Mouse (Mus musculus) liver, postnatal 0 days (tissue): Measurements from ENCODE around the gene Ess2.

Experiments
- CTCF ChIP-seq: sonication (generic); IDR thresholded peaks from 2 replicates; pipeline ENCODE4 v1.5.1; 2016; ENCODE audit warnings: antibody characterized with exemption, low read depth
- EP300 ChIP-seq: IDR thresholded peaks from 2 replicates; pipeline ENCODE4 v1.6.1; 2016; ENCODE audit warnings: antibody characterized with exemption, low read depth, mild to moderate bottlenecking

- peak; percentile 33; the same call in 1 of the 2 replicates for TF ChIP-seq EP300
- TF ChIP-seq CTCF = no peak
Observed at GRCm38 (mm10) chr16:17933594-17934444, 22.7 kb upstream of the Ess2 start.
